Mouse (Mus musculus) heart, embryonic 15.5 days (tissue): ENCODE results near the gene Sema7a. TPM values are rescaled to one million over a fixed set of nuclear protein-coding genes. Genes with fewer than 3 reads are reported as not detected.

Source experiments
- ATAC-seq: fragments of 200-750 bp; cut with Nextera tagmentation; replicated peaks from 2 replicates; pipeline ENCODE4 v1.8.0; 2017; ENCODE audit warnings: low read depth, moderate TSS enrichment; ENCODE audit not compliant: insufficient number of reproducible peaks, insufficient read depth, low FRiP score
- H3K27ac ChIP-seq: fragments of 300-500 bp; sonication (generic); 2 replicates; pipeline ENCODE4 v1.5.1; 2015; ENCODE audit warnings: mild to moderate bottlenecking, inconsistent platforms
- H3K27me3 ChIP-seq: fragments of 300-500 bp; sonication (generic); 2 replicates; pipeline ENCODE4 v1.6.1; 2015; ENCODE audit warnings: inconsistent platforms
- H3K36me3 ChIP-seq: fragments of 300-500 bp; sonication (generic); 2 replicates; pipeline ENCODE4 v1.6.1; 2015; ENCODE audit warnings: mild to moderate bottlenecking, inconsistent platforms
- H3K4me1 ChIP-seq: fragments of 300-500 bp; sonication (generic); replicated peaks from 2 replicates; pipeline ENCODE4 v1.6.1; 2015; ENCODE audit warnings: inconsistent platforms
- H3K4me2 ChIP-seq: fragments of 300-500 bp; sonication (generic); 2 replicates; pipeline ENCODE4 v1.6.1; 2015; ENCODE audit warnings: inconsistent platforms, mild to moderate bottlenecking, moderate library complexity
- H3K4me3 ChIP-seq: fragments of 300-500 bp; sonication (generic); 2 replicates; pipeline ENCODE4 v1.5.1; 2015; ENCODE audit warnings: mild to moderate bottlenecking, inconsistent platforms
- H3K9ac ChIP-seq: fragments of 300-500 bp; sonication (generic); 2 replicates; pipeline ENCODE4 v1.6.1; 2015; ENCODE audit warnings: mild to moderate bottlenecking, inconsistent platforms
- H3K9me3 ChIP-seq: fragments of 300-500 bp; sonication (generic); replicated peaks from 2 replicates; pipeline ENCODE4 v1.6.1; 2016; ENCODE audit warnings: inconsistent platforms
- WGBS: fragments of 180-500 bp; shearing (Covaris S2); methylation state at CpG from one replicate; pipeline ENCODE4 v1.1.7; 2015; ENCODE audit warnings: mixed read lengths; 5-methylcytosine and 5-hydroxymethylcytosine counted together
- polyA plus RNA-seq: library from polyadenylated mRNA; unstranded; fragments of >200 nt; fragmentation: Nextera tagmentation; extraction: Ambion mirVana; gene quantifications from 2 replicates; pipeline ENCODE4 v1.2.1, GENCODE M21; 2015

Gene Sema7a
- 0.58 and 0.66 TPM in 2 replicates for polyA plus RNA-seq

GRCm38 (mm10) chr9:57939431-57940348 is at the start of gene Sema7a:
Gene Sema7a (plus strand): TSS chr9:57940112.
- Histone ChIP-seq H3K27ac (peak within 1 kb of the TSS; percentile 47), H3K4me3 (peak within 1 kb of the TSS; percentile 83), H3K4me1 (peaks cover 22% of the 10 kb centered on the region), H3K36me3 (no peaks in the 10 kb centered on the region), H3K9ac (peak within 1 kb of the TSS; percentile 74), H3K9me3 (no peaks in the 10 kb centered on the region), H3K27me3 (peaks cover 67% of the 10 kb centered on the region), H3K4me2 (peak within 1 kb of the TSS; percentile 100)
- 4% methylated on average over 60 of the region's 60 CpGs for WGBS
- peak; percentile 76 for ATAC-seq

GRCm38 (mm10) chr9:57900478-57900877 is 39.4 kb upstream of the Sema7a start:
- H3K27ac ChIP-seq: no peak overlapping the region
- H3K9me3 ChIP-seq: no peaks in the 10 kb centered on the region
- H3K4me3 ChIP-seq: no peak overlapping the region
- WGBS: 27% methylated on average over 10 of the region's 10 CpGs
- H3K36me3 ChIP-seq: no peaks in the 10 kb centered on the region
- no peak overlapping the region for H3K9ac ChIP-seq
- ATAC-seq: no peak
- peaks cover 16% of the 10 kb centered on the region for H3K4me1 ChIP-seq
- H3K27me3 ChIP-seq: no peaks in the 10 kb centered on the region
- peak overlapping the region; percentile 50 for H3K4me2 ChIP-seq

GRCm38 (mm10) chr9:57901197-57901596 is 38.7 kb upstream of the Sema7a start:
- Histone ChIP-seq H3K36me3 (no peaks in the 10 kb centered on the region), H3K27me3 (no peaks in the 10 kb centered on the region), H3K27ac (no peak overlapping the region), H3K4me3 (0 out of 2 replicates have a peak overlapping the region, but pooled peaks have one; percentile 1), H3K4me2 (peak overlapping the region; percentile 50), H3K4me1 (peaks cover 16% of the 10 kb centered on the region), H3K9me3 (no peaks in the 10 kb centered on the region), H3K9ac (no peak overlapping the region)
- no peak for ATAC-seq
- 18% methylated on average over 9 of the region's 9 CpGs for WGBS

- ATAC-seq: no peak
- H3K27me3 ChIP-seq: no peaks in the 10 kb centered on the region
- no peak overlapping the region for H3K4me3 ChIP-seq
- no peaks in the 10 kb centered on the region for H3K36me3 ChIP-seq
- H3K9ac ChIP-seq: no peak overlapping the region
- H3K9me3 ChIP-seq: no peaks in the 10 kb centered on the region
- no peak overlapping the region for H3K27ac ChIP-seq
- 84% methylated on average over 3 of the region's 3 CpGs for WGBS
- no peak overlapping the region for H3K4me2 ChIP-seq
- H3K4me1 ChIP-seq: peaks cover 16% of the 10 kb centered on the region
These were observed 38.3 kb upstream of the Sema7a start for GRCm38 (mm10) chr9:57901601-57902000.

- Histone ChIP-seq H3K36me3 (no peaks in the 10 kb centered on the region), H3K27me3 (no peaks in the 10 kb centered on the region), H3K4me3 (no peak overlapping the region), H3K4me1 (peaks cover 16% of the 10 kb centered on the region), H3K9ac (no peak overlapping the region), H3K9me3 (no peaks in the 10 kb centered on the region), H3K27ac (no peak overlapping the region), H3K4me2 (no peak overlapping the region)
- ATAC-seq: no peak
- WGBS: 78% methylated on average over 4 of the region's 4 CpGs
These were observed 37.8 kb upstream of the Sema7a start for GRCm38 (mm10) chr9:57902132-57902531.

- no peak for ATAC-seq
- Histone ChIP-seq H3K4me2 (no peak overlapping the region), H3K4me3 (no peak overlapping the region), H3K4me1 (peaks cover 16% of the 10 kb centered on the region), H3K9me3 (no peaks in the 10 kb centered on the region), H3K27me3 (no peaks in the 10 kb centered on the region), H3K27ac (no peak overlapping the region; the same call in 1 of the 2 replicates), H3K9ac (no peak overlapping the region), H3K36me3 (no peaks in the 10 kb centered on the region)
- WGBS: 39% methylated on average over 8 of the region's 8 CpGs
These were observed 36.2 kb upstream of the Sema7a start for GRCm38 (mm10) chr9:57903589-57904249.

GRCm38 (mm10) chr9:57904250-57904644 is 35.7 kb upstream of the Sema7a start:
- H3K4me1 ChIP-seq: peaks cover 16% of the 10 kb centered on the region
- H3K27me3 ChIP-seq: no peaks in the 10 kb centered on the region
- 86% methylated on average over 5 of the region's 5 CpGs for WGBS
- H3K4me3 ChIP-seq: no peak overlapping the region
- no peak overlapping the region for H3K4me2 ChIP-seq
- no peak overlapping the region for H3K9ac ChIP-seq
- ATAC-seq: no peak
- no peaks in the 10 kb centered on the region for H3K36me3 ChIP-seq
- H3K27ac ChIP-seq: no peak overlapping the region
- H3K9me3 ChIP-seq: no peaks in the 10 kb centered on the region

GRCm38 (mm10) chr9:57907206-57907605 is 32.7 kb upstream of the Sema7a start:
- Histone ChIP-seq H3K4me3 (no peak overlapping the region), H3K9me3 (no peaks in the 10 kb centered on the region), H3K27me3 (no peaks in the 10 kb centered on the region), H3K27ac (no peak overlapping the region), H3K9ac (no peak overlapping the region), H3K4me1 (peaks cover 12% of the 10 kb centered on the region), H3K4me2 (no peak overlapping the region), H3K36me3 (no peaks in the 10 kb centered on the region)
- 77% methylated on average over 6 of the region's 6 CpGs for WGBS
- ATAC-seq: no peak

GRCm38 (mm10) chr9:57910254-57911160 is 29.4 kb upstream of the Sema7a start, which contains the start of gene Ubl7:
Gene Ubl7 (plus strand): TSS chr9:57910979.
- Histone ChIP-seq H3K4me1 (peaks cover 8% of the 10 kb centered on the region), H3K27me3 (no peaks in the 10 kb centered on the region), H3K4me3 (peak within 1 kb of the TSS; percentile 78), H3K27ac (peak within 1 kb of the TSS; percentile 77), H3K9ac (peak within 1 kb of the TSS; percentile 66), H3K36me3 (peaks cover 8% of the 10 kb centered on the region), H3K4me2 (peak within 1 kb of the TSS; percentile 82), H3K9me3 (no peaks in the 10 kb centered on the region)
- peak; percentile 95 for ATAC-seq
- under 1% methylated on average over 47 of the region's 47 CpGs for WGBS

GRCm38 (mm10) chr9:57912571-57912970 is 27.3 kb upstream of the Sema7a start:
- peaks cover 8% of the 10 kb centered on the region for H3K4me1 ChIP-seq
- no peak overlapping the region for H3K27ac ChIP-seq
- H3K9ac ChIP-seq: no peak overlapping the region
- H3K36me3 ChIP-seq: peaks cover 23% of the 10 kb centered on the region
- 87% methylated on average over 5 of the region's 5 CpGs for WGBS
- no peaks in the 10 kb centered on the region for H3K9me3 ChIP-seq
- ATAC-seq: no peak
- H3K27me3 ChIP-seq: no peaks in the 10 kb centered on the region
- H3K4me2 ChIP-seq: no peak overlapping the region
- no peak overlapping the region for H3K4me3 ChIP-seq
